Mouse (Mus musculus) kidney, postnatal 0 days (tissue): ENCODE results near the gene AI661453. TPM values are rescaled to one million over a fixed set of nuclear protein-coding genes. Genes with fewer than 3 reads are reported as not detected.

Source experiments
- ATAC-seq: fragments of 200-750 bp; cut with Nextera tagmentation; replicated peaks from 2 replicates; pipeline ENCODE4 v1.8.0; 2017; ENCODE audit warnings: low read depth, moderate number of reproducible peaks, moderate TSS enrichment, moderate library complexity; ENCODE audit not compliant: low FRiP score
- DNase-seq: peaks from one replicate; pipeline ENCODE4 v3.0.0-alpha.2; 2016; ENCODE audit warnings: low spot score
- H3K27ac ChIP-seq: fragments of 300-500 bp; sonication (generic); 2 replicates; pipeline ENCODE4 v1.5.1; 2014; ENCODE audit warnings: mild to moderate bottlenecking
- H3K27me3 ChIP-seq: fragments of 300-500 bp; sonication (generic); 2 replicates; pipeline ENCODE4 v1.6.1; 2014; ENCODE audit warnings: low read length, mixed read lengths; ENCODE audit not compliant: insufficient read depth
- H3K36me3 ChIP-seq: fragments of 300-500 bp; sonication (generic); 2 replicates; pipeline ENCODE4 v1.6.1; 2014; ENCODE audit warnings: low read length, mixed read lengths; ENCODE audit not compliant: insufficient read depth
- H3K4me1 ChIP-seq: fragments of 300-500 bp; sonication (generic); replicated peaks from 2 replicates; pipeline ENCODE4 v1.6.1; 2014; ENCODE audit warnings: antibody characterized with exemption, low read length, mixed read lengths; ENCODE audit not compliant: insufficient read depth
- H3K4me2 ChIP-seq: fragments of 300-500 bp; sonication (generic); 2 replicates; pipeline ENCODE4 v1.6.1; 2014; ENCODE audit warnings: mild to moderate bottlenecking, low read length, moderate library complexity, mixed read lengths
- H3K4me3 ChIP-seq: fragments of 300-500 bp; sonication (generic); replicated peaks from 2 replicates; pipeline ENCODE4 v1.5.1; 2014; ENCODE audit warnings: low read depth, low read length
- H3K9ac ChIP-seq: fragments of 300-500 bp; sonication (generic); 2 replicates; pipeline ENCODE4 v1.6.1; 2014; ENCODE audit warnings: low read depth, low read length
- H3K9me3 ChIP-seq: fragments of 300-500 bp; sonication (generic); replicated peaks from 2 replicates; pipeline ENCODE4 v1.6.1; 2016; ENCODE audit warnings: low read length, inconsistent platforms, mixed read lengths
- CTCF ChIP-seq: IDR thresholded peaks from 2 replicates; pipeline ENCODE4 v1.5.1; 2016; ENCODE audit warnings: antibody characterized with exemption, low read depth, mild to moderate bottlenecking, moderate library complexity
- WGBS: fragments of 180-500 bp; shearing (Covaris S2); extraction: QIAGEN DNeasy Blood & Tissue Kit; methylation state at CpG from one replicate; pipeline ENCODE4 v1.1.7; 2014; 5-methylcytosine and 5-hydroxymethylcytosine counted together
- polyA plus RNA-seq: library from polyadenylated mRNA; unstranded; fragments of >200 nt; fragmentation: Nextera tagmentation; extraction: Ambion mirVana; gene quantifications from 2 replicates; pipeline ENCODE4 v1.2.1, GENCODE M21; 2015

AI661453 gene
- polyA plus RNA-seq, 1 experiment from 2014 or later, result 2.4 TPM

GRCm38 (mm10) chr17:47468466-47468865 is 32.1 kb downstream of the AI661453 start:
- Histone ChIP-seq H3K27ac (no peak overlapping the region), H3K36me3 (no peaks in the 10 kb centered on the region), H3K4me2 (peak overlapping the region; percentile 51), H3K9ac (0 out of 2 replicates have a peak overlapping the region, but pooled peaks have one; percentile 40), H3K27me3 (no peaks in the 10 kb centered on the region), H3K4me1 (peaks cover 12% of the 10 kb centered on the region), H3K9me3 (no peaks in the 10 kb centered on the region), H3K4me3 (peak overlapping the region; percentile 23)
- ATAC-seq (no peak), DNase-seq (no peak)
- peak; percentile 30 for TF ChIP-seq CTCF
- WGBS, result 12% methylated on average over 34 of the region's 34 CpGs

GRCm38 (mm10) chr17:47469642-47470041 is 33.2 kb downstream of the AI661453 start:
- Histone ChIP-seq H3K4me3 (no peak overlapping the region), H3K27ac (no peak overlapping the region), H3K9me3 (no peaks in the 10 kb centered on the region), H3K4me2 (no peak overlapping the region), H3K9ac (no peak overlapping the region), H3K27me3 (no peaks in the 10 kb centered on the region), H3K36me3 (no peaks in the 10 kb centered on the region), H3K4me1 (peaks cover 4% of the 10 kb centered on the region)
- TF ChIP-seq CTCF, result no peak
- DNase-seq (no peak), ATAC-seq (no peak)
- 95% methylated on average over 4 of the region's 4 CpGs for WGBS

GRCm38 (mm10) chr17:47470121-47470520 is 33.7 kb downstream of the AI661453 start:
- Histone ChIP-seq H3K36me3 (no peaks in the 10 kb centered on the region), H3K9ac (no peak overlapping the region), H3K4me3 (no peak overlapping the region), H3K4me2 (no peak overlapping the region), H3K27me3 (no peaks in the 10 kb centered on the region), H3K27ac (no peak overlapping the region), H3K4me1 (peaks cover 4% of the 10 kb centered on the region), H3K9me3 (no peaks in the 10 kb centered on the region)
- DNase-seq, result no peak
- no peak for ATAC-seq
- 87% methylated on average over 4 of the region's 4 CpGs for WGBS
- no peak for TF ChIP-seq CTCF

DNA sequence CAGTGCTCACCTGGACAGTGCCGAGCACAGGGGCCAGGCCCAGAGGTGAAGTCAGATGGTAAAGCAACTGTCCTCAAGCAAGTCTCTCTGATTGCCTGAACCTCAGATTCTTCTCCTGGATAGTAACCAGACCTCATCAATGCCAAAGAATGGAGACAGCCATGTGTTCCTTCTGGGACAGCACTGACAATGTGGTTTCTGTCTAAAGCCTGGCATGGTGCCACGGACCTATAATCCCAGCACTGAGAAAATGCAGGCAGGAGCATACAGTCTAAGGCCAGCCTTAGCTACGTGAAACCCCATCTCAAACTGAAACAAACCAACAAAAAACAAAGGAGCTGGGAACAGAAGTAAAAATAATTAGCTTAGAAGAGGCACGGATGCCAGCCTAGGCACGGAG is 34.3 kb downstream of the AI661453 start:
- ATAC-seq (no peak), DNase-seq (peak; percentile 49)
- H3K4me3 ChIP-seq, result no peak overlapping the region
- no peak overlapping the region for H3K4me2 ChIP-seq
- H3K9ac ChIP-seq, result no peak overlapping the region
- WGBS, result 77% methylated on average over 5 of the region's 5 CpGs
- H3K36me3 ChIP-seq, result no peaks in the 10 kb centered on the region
- H3K4me1 ChIP-seq, result peaks cover 4% of the 10 kb centered on the region
- H3K27me3 ChIP-seq, result no peaks in the 10 kb centered on the region
- H3K27ac ChIP-seq, result no peak overlapping the region
- H3K9me3 ChIP-seq, result no peaks in the 10 kb centered on the region
- TF ChIP-seq CTCF, result no peak

- Histone ChIP-seq H3K36me3 (no peaks in the 10 kb centered on the region), H3K4me1 (peaks cover 4% of the 10 kb centered on the region), H3K9me3 (no peaks in the 10 kb centered on the region), H3K9ac (no peak overlapping the region), H3K4me2 (no peak overlapping the region), H3K4me3 (no peak overlapping the region), H3K27me3 (no peaks in the 10 kb centered on the region), H3K27ac (peak overlapping the region; percentile 19; the same call in 1 of the 2 replicates)
- DNase-seq (peak; percentile 84), ATAC-seq (no peak)
- no peak for TF ChIP-seq CTCF
- 20% methylated on average over 15 of the region's 15 CpGs for WGBS
Observed at GRCm38 (mm10) chr17:47472435-47473350, 36.3 kb downstream of the AI661453 start.

DNA sequence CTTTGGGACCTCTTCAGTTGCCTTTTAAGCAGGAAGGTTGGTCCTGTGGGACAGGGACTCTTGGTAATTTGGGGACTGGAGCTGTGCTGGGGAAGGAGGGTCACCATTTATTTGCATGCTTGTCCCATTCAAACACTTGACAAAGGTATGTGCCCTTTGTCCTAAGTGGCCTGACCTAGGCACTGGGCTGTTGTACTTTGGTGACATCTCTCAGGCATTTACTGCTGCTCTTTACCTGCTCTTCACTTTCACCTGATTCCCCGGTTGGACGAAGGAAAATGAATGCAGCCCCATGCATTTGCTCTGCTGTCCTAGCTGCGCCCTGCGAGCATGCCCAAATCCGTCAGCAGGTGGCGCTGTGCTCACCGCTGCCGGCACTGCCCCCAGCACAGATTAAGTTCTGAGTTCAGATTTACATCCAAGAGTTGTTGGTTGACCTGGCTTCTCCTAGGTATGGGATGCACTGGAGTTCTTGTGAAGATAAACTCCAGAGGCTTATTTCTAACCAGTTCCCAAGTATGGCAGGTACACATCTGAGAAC is 37.1 kb downstream of the AI661453 start:
- 18% methylated on average over 8 of the region's 8 CpGs for WGBS

More for the DNA sequence above, 37.1 kb downstream of the AI661453 start:
- no peak overlapping the region for H3K4me2 ChIP-seq
- H3K9ac ChIP-seq, result no peak overlapping the region
- ATAC-seq (no peak), DNase-seq (peak; percentile 39)
- H3K4me1 ChIP-seq, result peaks cover 2% of the 10 kb centered on the region
- H3K27ac ChIP-seq, result no peak overlapping the region
- H3K4me3 ChIP-seq, result no peak overlapping the region
- TF ChIP-seq CTCF, result peak; percentile 79
- no peaks in the 10 kb centered on the region for H3K27me3 ChIP-seq
- H3K9me3 ChIP-seq, result no peaks in the 10 kb centered on the region
- no peaks in the 10 kb centered on the region for H3K36me3 ChIP-seq
